Mouse (Mus musculus) skeletal muscle tissue, adult 2 months (tissue): ENCODE results near the gene Man1c1.

Source experiments
- DNase-seq: peaks from one replicate; pipeline ENCODE4 v3.0.0-alpha.2; 2012; ENCODE audit warnings: low read depth, low spot score

Man1c1 gene

DNA sequence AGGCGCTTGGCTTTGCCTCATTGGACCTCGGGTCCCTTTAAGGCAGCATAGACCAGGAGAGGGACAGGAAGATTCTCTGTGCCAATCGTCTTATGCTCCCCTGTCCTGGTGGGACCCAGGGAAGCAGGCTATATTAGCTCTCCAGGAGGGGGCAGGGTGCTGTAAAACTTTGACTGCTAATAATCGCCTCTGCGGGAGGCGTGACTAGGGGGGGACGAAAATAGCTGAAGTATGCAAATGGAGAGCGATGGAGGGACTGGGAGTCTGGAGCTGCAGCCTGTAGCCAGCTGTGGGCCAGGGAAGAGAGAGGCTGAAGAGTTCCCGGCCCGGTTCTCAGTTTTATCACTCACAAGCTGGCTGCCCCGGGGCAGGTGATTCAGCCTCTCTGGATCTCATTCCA, 124.9 kb downstream of the Man1c1 start:
- DNase-seq: no peak

DNA sequence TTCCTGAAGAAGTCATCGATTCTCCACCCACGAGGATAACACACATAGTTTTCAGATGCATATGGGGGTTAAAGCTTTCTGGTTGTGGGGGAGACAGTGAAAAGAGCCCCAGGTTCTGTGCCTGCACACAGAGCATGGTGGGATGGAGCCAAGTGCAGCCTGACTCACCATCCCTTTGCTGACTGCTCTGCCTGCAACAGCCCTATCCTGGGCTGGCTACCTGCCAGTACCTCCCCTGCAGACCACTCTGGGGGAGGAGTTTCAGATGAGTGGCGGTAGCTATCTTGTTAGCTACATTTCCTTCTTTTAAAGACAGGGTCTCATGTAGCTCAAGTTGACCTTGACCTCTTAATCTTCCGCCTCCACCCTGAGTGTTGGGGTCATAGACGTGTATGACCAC, 125.7 kb downstream of the Man1c1 start:
- no peak for DNase-seq

DNA sequence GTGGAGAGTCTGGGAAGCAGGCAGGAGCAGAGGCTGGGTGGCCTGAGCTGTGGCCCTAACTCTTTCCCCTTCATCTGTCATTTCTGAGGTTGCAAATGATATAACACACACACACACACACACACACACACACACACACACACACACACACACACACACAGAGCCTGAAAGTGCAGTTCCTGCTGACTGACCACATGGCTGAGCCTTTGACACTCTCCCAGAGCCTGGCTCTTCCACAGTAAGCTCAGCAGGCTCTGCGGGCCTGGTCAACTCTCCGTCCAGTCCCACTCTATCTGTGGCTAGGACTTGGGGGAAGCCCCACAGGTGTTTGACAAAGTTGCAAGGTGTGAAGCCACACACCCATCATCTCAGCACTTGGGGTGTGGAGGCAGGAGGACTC, 126.8 kb downstream of the Man1c1 start:
- no peak for DNase-seq

DNA sequence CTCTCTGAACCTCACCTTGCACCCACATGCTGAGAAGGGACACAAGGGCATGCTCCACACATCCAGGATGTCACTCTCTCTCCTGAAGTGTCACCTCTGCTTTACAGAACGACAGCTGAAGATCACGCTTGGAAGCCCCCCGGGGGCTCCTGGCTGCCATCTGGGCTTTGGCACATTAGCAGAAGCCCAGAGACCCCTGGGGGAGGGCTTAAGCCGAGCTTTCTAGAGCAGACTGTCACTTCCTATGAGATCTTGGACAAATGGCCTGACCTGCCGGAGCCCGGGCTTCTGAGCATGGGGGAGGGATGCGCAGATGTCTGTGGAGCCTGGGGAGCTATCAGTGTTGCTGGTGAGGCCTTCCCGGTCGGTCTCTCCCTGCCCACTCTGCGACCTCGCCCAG, 128.6 kb downstream of the Man1c1 start:
- DNase-seq: no peak

DNA sequence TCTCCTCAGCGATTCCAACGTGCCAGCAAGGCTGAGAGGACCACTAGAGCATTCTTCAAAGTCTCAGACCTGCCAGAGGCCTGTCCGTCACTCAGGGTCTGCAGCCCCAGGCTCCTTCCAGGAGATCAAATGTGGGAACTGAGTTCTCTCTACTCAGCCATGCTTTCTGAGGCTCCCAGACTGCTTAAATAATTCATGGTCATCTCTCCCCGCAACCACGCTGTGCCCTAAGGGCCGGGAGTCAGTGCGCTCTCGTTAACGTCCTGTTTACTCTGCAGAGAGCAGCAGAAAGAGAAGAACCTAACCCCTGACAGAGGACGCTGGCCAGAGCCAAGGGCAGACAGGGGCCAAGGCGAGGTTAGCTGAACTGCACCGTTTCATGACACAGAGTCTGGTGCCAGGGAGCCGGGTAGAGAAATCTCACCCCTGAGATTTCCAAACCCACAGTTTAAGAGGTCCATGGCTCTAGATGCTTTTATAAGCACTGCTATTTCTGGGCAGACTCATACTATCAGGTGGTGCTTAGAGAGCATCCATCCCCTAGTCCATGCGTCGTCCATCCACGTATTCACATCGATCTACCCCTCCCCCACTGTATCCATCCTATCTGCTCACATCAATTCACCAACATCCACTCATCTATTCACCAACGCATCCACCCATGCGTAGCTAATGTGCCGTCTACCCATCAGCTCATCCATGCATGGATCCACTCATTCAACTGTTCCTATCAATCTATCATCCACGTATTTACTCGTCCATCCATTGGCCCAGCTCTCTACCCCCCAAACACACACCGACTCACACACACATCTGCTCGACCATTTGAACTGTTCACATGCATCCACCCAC, 131.4 kb downstream of the Man1c1 start:
- DNase-seq: no peak

DNA sequence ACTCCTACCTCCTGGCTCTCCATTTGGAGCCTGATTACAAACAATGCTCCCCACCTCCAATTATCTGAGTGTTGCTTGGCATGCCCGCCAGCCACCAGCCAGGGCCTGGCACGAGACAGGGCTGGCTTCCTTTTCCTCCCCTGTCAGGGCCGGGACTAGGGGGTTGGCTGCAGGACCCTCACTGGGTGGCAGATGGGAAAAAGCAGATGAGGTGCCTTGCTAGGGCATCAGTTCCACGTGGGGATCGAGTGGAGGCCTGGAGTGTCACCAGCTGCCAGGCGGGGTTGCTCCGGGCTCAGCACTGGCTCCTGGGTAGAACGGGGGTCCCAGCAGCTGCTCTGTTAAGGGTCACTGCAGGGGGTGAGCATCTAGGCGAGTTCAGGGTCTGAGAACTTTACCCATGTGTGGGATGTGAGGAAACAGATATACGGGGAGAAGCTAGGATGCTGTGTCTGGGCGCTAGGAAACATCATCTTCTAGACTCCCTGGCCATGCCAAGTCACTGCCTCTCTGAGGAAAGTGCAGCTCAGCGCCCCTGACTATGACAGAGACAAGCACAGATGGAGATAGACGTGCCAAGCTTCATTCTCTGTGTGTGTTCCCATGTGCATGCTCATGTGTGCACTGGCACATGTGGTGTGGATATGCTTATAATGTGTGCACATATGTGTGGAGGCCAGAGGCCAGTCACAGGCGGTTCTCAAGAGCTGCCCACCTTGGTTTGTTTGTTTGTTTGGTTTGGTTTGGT, 133.2 kb downstream of the Man1c1 start:
- DNase-seq: no peak

DNA sequence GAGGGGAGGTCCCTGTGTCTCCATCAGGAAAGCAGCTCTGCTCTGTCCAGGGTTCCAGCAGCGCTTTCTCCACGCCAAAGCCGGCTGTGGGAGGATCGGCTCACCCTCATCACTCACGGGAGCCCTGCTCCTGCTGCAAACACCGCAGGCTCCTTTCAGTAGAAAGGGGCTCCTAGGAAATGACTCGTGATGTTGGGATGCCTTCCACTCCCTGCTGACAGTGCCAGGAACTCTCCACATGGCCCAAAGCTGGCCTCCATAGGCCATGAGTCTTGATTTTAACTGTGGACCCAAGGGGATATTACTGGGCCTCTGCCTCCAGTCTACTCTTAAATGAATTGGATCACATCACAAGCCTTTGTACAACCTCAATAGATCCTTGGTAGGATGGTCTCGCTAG, 134.3 kb downstream of the Man1c1 start:
- DNase-seq: no peak

DNA sequence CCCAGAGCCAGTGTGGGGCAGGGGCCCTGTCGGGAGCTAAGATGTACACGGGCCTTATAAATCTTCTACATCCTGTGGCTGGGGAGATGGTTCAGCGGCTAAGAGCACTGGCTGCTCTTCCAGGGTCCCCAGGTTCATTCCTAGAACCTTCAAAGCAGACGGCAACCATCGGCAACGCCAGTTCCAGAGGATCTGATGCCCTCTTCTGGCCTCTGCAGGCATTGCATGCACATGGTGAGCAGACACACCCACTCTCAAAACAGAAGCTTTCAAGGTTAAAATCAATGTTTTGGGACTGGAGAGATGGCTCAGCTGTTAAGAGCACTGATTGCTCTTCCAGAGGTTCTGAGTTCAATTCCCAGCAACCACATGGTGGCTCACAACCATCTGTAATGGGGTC, 134.9 kb downstream of the Man1c1 start:
- no peak for DNase-seq

DNA sequence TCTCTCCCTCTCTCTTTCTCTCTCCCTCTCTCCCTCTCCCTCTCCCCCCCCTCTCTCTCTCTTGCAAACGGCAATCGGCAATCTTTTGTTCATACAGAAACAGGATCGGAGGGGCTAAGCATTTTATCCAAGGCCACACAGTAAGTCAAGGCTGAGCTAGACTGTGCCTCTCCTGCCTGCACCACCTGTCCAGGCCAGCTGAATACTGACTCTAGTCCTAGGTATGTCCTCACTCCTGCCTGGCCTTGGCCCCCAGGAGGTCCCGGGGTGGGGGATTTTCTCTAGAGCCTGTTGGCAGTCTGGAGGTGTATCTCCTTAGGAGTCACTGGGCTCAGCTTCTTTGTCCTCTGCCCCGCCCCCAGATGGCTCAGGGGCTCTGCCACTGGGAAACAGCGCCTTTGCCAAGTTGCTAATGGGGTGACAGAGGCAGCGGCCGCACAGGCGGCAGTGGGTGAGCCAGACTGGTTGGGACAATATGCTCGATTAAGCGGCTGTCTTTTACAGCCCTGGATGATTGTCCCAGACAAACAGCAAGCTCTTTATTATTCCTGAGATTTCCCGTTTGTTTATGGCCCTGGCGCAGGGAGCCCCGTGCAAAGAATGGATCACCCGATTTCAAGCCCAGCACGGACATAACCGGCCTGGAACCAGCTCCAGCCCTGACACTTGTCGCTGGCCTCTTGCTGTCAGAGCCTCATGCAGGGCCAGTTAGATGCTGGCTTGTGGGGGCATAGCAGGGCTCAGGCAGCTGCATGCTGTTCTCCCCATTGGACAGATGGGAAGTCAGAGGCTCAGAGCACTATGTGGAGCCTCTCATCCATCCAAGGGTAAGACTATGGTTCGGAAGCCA, 136.5 kb downstream of the Man1c1 start:
- no peak for DNase-seq

DNA sequence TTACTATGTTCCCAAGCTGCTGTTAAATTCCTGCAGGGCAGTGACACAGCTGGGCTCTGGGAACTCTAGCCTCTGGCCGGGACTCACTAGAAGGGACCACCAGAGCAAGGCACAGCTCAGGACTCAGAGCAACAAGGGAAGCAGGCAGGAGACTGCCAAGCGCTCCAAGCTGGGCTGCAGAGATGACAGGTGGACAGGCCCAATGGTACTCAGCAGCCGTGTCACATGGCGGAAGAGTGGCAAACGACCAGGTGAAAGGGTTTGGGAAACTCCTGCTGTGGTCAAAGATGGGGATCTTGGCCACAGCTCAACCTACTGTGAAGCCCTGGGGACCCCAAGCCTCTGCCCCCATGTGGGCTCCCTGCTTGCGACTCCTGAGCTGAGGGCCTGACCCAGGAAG, 140.0 kb downstream of the Man1c1 start:
- no peak for DNase-seq

DNA sequence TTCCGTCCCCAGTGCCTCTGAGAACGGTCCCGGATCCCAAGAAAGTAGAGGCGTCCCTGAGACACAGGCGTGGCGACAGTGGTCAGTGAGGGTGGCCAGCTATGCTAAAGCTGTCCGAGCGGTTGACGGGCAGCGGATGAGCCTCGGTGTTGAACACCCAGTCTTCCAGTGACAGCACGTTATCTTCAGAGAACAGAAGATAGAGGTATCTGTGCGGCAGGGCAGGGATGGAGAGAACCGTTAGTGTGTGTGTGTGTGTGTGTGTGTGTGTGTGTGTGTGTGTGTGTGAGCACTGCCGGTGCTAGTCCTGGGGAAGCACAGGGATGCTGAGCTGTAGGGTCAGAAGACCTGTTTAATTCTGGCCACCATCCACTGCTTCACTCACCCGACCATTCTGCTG, 140.5 kb downstream of the Man1c1 start:
- DNase-seq: no peak

DNA sequence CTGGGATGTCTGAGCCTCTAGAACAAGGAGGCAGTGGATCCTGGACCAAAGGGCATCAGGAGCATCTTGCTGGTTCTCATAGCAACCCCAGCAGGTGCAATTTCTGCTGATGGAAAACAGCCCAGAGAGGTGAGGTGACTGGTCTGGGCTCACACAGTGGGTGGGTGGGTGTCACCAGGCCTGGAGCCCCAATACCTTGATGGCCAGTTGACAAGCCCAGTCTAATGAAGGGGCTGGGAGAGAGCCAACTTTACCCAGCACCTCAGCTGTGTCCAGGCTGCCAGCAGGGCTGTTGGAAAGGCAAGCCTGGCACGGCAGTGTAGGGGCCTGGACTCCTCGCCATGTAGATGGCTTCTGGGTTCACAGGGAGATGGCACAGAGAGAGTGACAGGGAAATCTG, 142.1 kb downstream of the Man1c1 start:
- no peak for DNase-seq

DNA sequence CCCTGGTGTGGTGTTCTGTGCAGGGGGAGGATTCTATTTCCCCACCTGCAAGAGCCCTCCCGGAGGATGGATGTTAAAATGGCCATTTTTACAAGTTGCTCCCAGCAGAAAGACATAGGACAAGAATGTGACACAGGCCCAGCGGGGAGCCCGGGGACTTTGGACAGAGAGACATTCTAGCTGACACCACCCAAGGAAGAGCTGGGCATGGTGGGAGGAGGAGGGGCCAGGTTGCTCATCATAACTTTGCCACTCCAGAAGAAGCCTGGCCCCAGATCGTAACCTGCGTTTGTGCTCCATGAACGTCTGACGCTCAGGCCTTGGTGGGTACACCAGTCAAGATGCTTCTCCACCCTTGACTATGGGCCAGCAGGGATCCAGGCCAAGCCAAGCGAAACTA, 143.4 kb downstream of the Man1c1 start:
- no peak for DNase-seq

DNA sequence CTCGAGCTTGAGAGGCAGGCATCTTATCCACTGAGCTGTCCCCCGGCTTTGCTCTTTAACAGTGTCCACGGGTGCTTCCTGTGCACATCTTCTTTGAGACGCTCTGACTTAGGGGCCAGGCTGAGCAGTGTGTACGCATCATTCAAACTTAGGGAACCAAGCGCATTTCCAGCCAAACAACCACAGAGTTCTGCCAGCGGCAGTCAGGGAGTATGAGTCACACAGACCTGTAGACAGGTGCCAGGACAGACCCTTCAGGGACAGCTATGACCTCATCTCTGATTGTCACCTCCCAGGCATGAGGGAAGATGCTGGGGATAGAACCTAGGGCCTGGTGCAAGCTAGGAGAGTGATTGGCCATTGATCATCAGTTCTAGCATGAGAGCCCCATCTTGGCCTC, 144.9 kb downstream of the Man1c1 start:
- DNase-seq: no peak

DNA sequence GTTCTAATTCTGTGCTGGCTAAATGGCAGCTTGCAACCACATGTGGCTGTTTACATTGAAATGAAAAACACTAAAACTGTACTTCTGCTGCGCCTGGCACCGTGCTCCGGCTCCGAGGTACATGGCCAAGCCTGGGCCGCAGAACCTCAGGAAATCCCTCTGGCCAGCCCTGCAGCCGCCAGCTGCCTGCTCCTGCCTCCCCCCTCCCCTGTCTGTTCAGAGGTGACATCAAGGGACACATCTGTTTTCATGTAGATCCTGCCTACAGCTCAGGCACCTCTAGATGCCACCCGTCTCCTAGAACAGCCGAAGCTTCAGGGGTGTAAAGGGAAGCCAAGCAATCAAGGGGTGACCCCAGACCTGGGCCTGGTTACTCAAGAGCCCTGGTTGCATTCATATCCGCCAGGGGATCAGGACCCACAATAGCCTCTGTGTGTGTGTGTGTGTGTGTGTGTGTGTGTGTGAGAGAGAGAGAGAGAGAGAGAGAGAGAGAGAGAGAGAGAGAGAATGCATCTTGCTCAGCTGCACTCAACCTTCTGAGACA, 145.4 kb downstream of the Man1c1 start:
- no peak for DNase-seq

DNA sequence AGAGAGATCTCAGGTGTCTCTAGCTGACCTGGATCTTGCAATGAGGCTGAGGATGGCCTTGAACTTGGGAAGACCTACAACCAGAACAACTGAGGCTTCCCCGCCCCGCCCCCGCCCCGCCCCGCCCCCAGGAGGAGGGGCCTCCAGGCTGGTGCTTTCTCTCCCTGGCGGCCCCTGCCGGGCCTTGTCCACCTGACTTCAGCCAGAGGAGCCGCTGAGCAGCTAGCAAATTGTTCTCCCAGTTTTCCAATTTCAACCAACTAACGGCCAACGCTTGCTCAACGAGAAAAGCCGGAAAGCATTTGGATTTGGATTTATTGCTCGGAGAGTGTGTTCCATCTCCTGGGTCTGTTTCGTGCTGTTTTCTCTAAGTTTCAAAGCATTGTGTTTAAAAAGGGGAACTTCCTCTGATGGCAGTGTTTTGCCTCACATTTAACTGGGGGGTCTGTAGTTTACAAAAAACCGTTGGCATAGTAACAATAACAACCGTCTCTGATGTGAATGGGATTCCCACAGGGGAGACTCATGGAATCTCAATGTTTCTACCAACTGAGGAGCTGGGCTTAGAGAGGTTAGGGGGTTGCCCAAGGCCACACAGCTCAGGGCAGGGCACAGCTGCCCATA, 146.4 kb downstream of the Man1c1 start:
- DNase-seq: no peak

DNA sequence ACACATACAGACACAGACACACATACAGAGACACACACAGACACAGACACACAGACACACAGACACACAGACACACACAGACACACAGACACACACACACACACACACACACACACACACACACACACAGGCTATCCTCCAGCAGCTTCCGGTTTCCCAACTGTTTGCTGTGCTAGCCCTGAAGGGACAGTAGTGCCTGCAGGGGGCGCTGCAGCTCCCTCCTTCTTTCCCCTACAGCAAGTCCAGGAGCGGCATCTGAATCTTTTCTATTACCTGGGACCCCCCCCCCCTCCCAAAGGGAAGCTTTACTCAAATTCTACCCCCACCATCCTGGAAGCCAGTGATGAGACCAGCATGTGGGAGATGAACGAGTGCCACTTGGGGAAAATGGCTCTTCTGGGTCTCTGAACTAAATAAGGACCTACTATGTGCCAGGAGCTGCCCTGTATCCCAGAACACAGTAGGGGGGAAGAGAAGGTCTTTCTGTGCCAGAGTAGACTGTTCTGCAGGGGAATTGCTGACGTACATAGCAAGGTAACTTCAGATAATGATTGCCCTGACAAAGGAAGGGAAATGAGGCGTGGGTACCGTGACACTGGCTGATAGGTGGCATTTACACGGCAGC, 148.0 kb downstream of the Man1c1 start:
- DNase-seq: no peak

DNA sequence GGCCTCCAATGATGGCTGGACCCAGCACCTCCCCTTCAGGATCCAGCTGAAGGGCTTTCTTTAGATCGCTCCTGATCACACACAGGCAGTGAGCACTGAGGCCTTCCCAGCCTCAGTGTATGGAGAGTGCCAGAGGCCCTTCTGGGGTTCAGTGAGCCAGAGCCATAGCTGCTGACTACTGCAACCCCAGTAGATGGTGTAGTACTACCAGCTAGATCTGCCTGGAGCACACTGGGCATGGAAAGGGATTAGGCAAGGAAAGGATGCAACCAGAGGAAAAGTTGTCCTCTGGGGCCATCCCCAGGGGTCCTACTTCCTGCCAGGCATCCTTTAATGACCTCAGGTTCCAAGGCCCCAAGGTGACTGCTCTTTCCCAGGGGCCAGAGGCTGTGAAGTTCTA, 150.5 kb downstream of the Man1c1 start:
- DNase-seq: no peak

DNA sequence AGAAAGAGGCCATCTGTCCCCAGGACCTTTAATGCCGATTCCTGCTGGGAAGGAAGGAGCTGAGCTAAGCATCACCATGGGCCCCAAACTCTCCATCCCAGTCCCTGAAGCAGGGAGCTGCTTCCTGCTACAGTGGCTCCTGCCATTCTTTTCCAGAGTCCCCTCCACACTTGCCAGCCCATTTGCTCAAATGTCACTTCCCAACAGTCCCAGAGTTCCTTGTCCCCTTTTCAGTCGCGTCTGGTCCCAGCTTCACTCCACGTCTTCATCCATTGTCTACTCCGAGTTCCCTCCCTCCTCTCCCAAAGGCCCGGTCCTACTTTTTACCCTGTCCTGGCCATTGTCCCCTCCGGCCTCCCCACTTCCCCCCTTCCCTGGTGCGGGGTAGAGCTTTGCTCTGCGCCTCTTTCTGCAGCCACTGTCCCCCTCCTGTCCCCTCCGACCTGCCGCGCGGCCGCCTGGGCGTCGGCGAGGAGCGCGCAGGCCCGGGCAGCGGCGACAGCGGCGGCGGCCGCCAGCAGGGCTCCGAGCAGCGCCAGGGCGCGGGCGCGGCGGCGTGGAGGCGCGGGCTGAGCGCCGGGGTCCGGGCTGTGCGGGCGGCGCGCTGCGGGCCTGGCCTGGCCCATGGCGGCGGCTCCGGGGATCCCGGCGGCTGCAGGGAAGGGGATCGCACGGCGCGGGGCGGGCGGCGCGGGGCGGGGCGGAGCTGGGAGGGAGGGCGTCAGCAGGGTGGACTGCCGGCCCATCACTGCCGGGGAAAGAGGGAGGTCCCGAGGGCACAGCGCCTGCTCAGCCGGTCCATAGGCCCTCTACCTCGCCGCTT, 152.4 kb downstream of the Man1c1 start, which contains the start of gene Selenon:
Selenon (minus strand) TSS at position 673 of the 823 bp plus-strand sequence.
- no peak for DNase-seq

DNA sequence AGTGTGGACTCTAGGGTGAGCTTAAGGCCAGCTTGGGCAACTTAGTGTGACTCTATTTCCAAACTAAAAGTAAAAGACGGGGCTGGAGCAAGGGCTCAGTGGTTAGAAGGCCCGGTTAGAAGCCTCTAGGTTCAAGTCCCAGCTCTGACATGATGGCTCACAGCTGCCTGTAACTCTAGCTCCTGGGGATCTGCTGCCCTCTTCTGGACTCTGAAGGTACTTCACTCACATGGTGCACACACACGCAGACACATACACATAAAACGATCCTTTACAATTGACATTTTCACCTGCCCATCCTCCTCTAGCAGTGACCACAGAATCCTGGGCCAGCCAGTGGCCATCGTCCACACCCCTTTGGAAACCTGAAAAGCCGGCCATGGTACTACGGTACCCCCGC, 154.2 kb downstream of the Man1c1 start:
- no peak for DNase-seq
